Mouse (Mus musculus) thymus, adult 2 months (tissue): ENCODE data around the gene Qrich2. TPM values are rescaled to one million over a fixed set of nuclear protein-coding genes. Genes with fewer than 3 reads are reported as not detected.
A peak's percentile ranks its signal among the peaks of the same experiment; 100 is the strongest.
"Not testable (repeated sequence)": the region's sequence is repeated elsewhere in the genome, so short reads cannot be mapped to it uniquely, and the experiment has no call there.

ENCODE experiments used
- DNase-seq: peaks from one replicate; pipeline ENCODE4 v3.0.0; 2021
- H3K27ac ChIP-seq: fragments of 200-500 bp; 2 replicates; pipeline ENCODE4 v1.5.1; 2012; ENCODE audit warnings: low read length, control low read depth; ENCODE audit not compliant: control insufficient read depth, insufficient read depth
- H3K27me3 ChIP-seq: fragments of 200-500 bp; 2 replicates; pipeline ENCODE4 v1.6.1; 2012; ENCODE audit warnings: mild to moderate bottlenecking, low read length, moderate library complexity, mixed read lengths; ENCODE audit not compliant: control insufficient read depth, insufficient read depth
- H3K36me3 ChIP-seq: fragments of 200-500 bp; 2 replicates; pipeline ENCODE4 v1.6.1; 2012; ENCODE audit warnings: mild to moderate bottlenecking, low read length, moderate library complexity; ENCODE audit not compliant: control insufficient read depth, insufficient read depth
- H3K4me1 ChIP-seq: fragments of 200-500 bp; replicated peaks from 2 replicates; pipeline ENCODE4 v1.6.1; 2012; ENCODE audit warnings: low read length; ENCODE audit not compliant: control insufficient read depth, insufficient read depth
- H3K4me3 ChIP-seq: fragments of 200-500 bp; 2 replicates; pipeline ENCODE4 v1.5.1; 2012; ENCODE audit warnings: mild to moderate bottlenecking, low read length, control low read depth, moderate library complexity; ENCODE audit not compliant: control insufficient read depth, insufficient read depth
- CTCF ChIP-seq: fragments of 200-500 bp; IDR thresholded peaks from 2 replicates; pipeline ENCODE4 v1.5.1; 2012; ENCODE audit warnings: mild to moderate bottlenecking, control low read depth, low read length, moderate library complexity, borderline replicate concordance; ENCODE audit not compliant: control insufficient read depth, poor library complexity, insufficient read depth; ENCODE audit errors: extremely low read depth
- POLR2A ChIP-seq: fragments of 200-500 bp; IDR thresholded peaks from 2 replicates; pipeline ENCODE4 v1.6.1; 2012; ENCODE audit warnings: mild to moderate bottlenecking, low read length, control low read depth, moderate library complexity; ENCODE audit not compliant: control insufficient read depth, poor library complexity, insufficient read depth; ENCODE audit errors: extremely low read depth
- WGBS: fragments of 180-500 bp; shearing (Covaris S2); methylation state at CpG from one replicate; pipeline ENCODE4 v1.1.7; 2018; 5-methylcytosine and 5-hydroxymethylcytosine counted together
- polyA plus RNA-seq: library from polyadenylated mRNA; depleted of rRNA; stranded (reverse); fragments of >200 nt; gene quantifications from 2 replicates; pipeline ENCODE4 v1.2.3, GENCODE M21; 2012

Gene Qrich2
- polyA plus RNA-seq, 1 experiment, result 0.24 TPM

- Histone ChIP-seq H3K27me3 (no peaks in the 10 kb centered on the region), H3K36me3 (no peaks in the 10 kb centered on the region), H3K4me1 (no peaks in the 10 kb centered on the region), H3K4me3 (no peak overlapping the region), H3K27ac (no peak overlapping the region)
- no peak for DNase-seq
- WGBS, result 64% methylated on average over 34 of the region's 34 CpGs
- TF ChIP-seq CTCF (no peak), POLR2A (no peak)
Measured at GRCm38 (mm10) chr11:116498596-116498995, 32.6 kb upstream of the Qrich2 start.

GRCm38 (mm10) chr11:116497313-116497712 lies 31.3 kb upstream of the Qrich2 start:
- H3K4me3 ChIP-seq, result no peak overlapping the region
- H3K4me1 ChIP-seq, result no peaks in the 10 kb centered on the region
- no peak for DNase-seq
- no peak for TF ChIP-seq POLR2A
- TF ChIP-seq CTCF, result no peak
- no peaks in the 10 kb centered on the region for H3K36me3 ChIP-seq
- no peak overlapping the region for H3K27ac ChIP-seq
- no peaks in the 10 kb centered on the region for H3K27me3 ChIP-seq
- 95% methylated on average over 4 of the region's 4 CpGs for WGBS

GRCm38 (mm10) chr11:116494474-116495174 lies 28.6 kb upstream of the Qrich2 start:
- Histone ChIP-seq H3K4me3 (no peak overlapping the region), H3K27me3 (no peaks in the 10 kb centered on the region), H3K36me3 (no peaks in the 10 kb centered on the region), H3K4me1 (peaks cover 3% of the 10 kb centered on the region), H3K27ac (no peak overlapping the region)
- TF ChIP-seq POLR2A (no peak), CTCF (no peak)
- 83% methylated on average over 13 of the region's 13 CpGs for WGBS
- no peak for DNase-seq

- H3K27me3 ChIP-seq, result no peaks in the 10 kb centered on the region
- no peaks in the 10 kb centered on the region for H3K36me3 ChIP-seq
- no peak within 1 kb of the TSS for H3K4me3 ChIP-seq
- H3K4me1 ChIP-seq, result peaks cover 11% of the 10 kb centered on the region
- peak; percentile 76; the same call in 1 of the 2 replicates for TF ChIP-seq CTCF
- no peak for TF ChIP-seq POLR2A
- peak; percentile 56 for DNase-seq
- 25% methylated on average over 4 of the region's 4 CpGs for WGBS
- H3K27ac ChIP-seq, result no peak within 1 kb of the TSS
Measured at GRCm38 (mm10) chr11:116493795-116494252, 27.8 kb upstream of the Qrich2 start, which contains the start of gene Prpsap1. TSS of gene Prpsap1 (minus strand) at chr11:116494202.

- 75% methylated on average over 5 of the region's 5 CpGs for WGBS
- Histone ChIP-seq H3K36me3 (no peaks in the 10 kb centered on the region), H3K27me3 (no peaks in the 10 kb centered on the region), H3K4me3 (no peak overlapping the region), H3K4me1 (peaks cover 11% of the 10 kb centered on the region), H3K27ac (no peak overlapping the region)
- TF ChIP-seq CTCF (no peak), POLR2A (no peak)
- DNase-seq, result no peak
Measured at GRCm38 (mm10) chr11:116493191-116493590, 27.1 kb upstream of the Qrich2 start.

- not testable (repeated sequence) for DNase-seq, H3K4me3 ChIP-seq, H3K36me3 ChIP-seq, H3K27me3 ChIP-seq, H3K27ac ChIP-seq
- 95% methylated on average over 1 of the region's 1 CpGs for WGBS
- peaks cover 11% of the 10 kb centered on the region for H3K4me1 ChIP-seq
Measured at GRCm38 (mm10) chr11:116492507-116492906, 26.5 kb upstream of the Qrich2 start.

- Histone ChIP-seq H3K27me3 (no peaks in the 10 kb centered on the region), H3K4me1 (peaks cover 11% of the 10 kb centered on the region), H3K4me3 (no peak overlapping the region), H3K36me3 (no peaks in the 10 kb centered on the region), H3K27ac (no peak overlapping the region)
- TF ChIP-seq CTCF (no peak), POLR2A (no peak)
- DNase-seq, result no peak
- WGBS, result 82% methylated on average over 6 of the region's 6 CpGs
Measured at GRCm38 (mm10) chr11:116491338-116491737, 25.3 kb upstream of the Qrich2 start.
